Mouse (Mus musculus) spleen, adult 2 months (tissue): ENCODE data around the gene Ptbp3. TPM values are rescaled to one million over a fixed set of nuclear protein-coding genes. Genes with fewer than 3 reads are reported as not detected.

ENCODE experiments used
- DNase-seq, 2 experiments: peaks; one replicate each; pipeline versions ENCODE4 v3.0.0 to v3.0.0-alpha.2; 2012 to 2021; ENCODE audit warnings: low spot score in 2 of 2, low read depth in 1 of 2
- H3K27ac ChIP-seq: fragments of 200-500 bp; 2 replicates; pipeline ENCODE4 v1.5.1; 2012; ENCODE audit warnings: low read length, inconsistent platforms; ENCODE audit not compliant: insufficient read depth
- H3K27me3 ChIP-seq: fragments of 200-500 bp; 2 replicates; pipeline ENCODE4 v1.6.1; 2012; ENCODE audit warnings: mild to moderate bottlenecking, moderate library complexity, low read length, inconsistent platforms; ENCODE audit not compliant: control insufficient read depth, insufficient read depth
- H3K36me3 ChIP-seq: fragments of 200-500 bp; 2 replicates; pipeline ENCODE4 v1.6.1; 2012; ENCODE audit warnings: mild to moderate bottlenecking, low read length, inconsistent platforms; ENCODE audit not compliant: control insufficient read depth, insufficient read depth
- H3K4me1 ChIP-seq: fragments of 200-500 bp; 2 replicates; pipeline ENCODE4 v1.6.1; 2011; ENCODE audit warnings: inconsistent platforms; ENCODE audit not compliant: control insufficient read depth, insufficient read depth, insufficient read length
- H3K4me3 ChIP-seq: fragments of 200-500 bp; 2 replicates; pipeline ENCODE4 v1.5.1; 2011; ENCODE audit warnings: mild to moderate bottlenecking, inconsistent platforms; ENCODE audit not compliant: insufficient read depth, insufficient read length; ENCODE audit errors: extremely low read depth
- CTCF ChIP-seq: fragments of 200-500 bp; IDR thresholded peaks from 2 replicates; pipeline ENCODE4 v1.5.1; 2011; ENCODE audit warnings: mild to moderate bottlenecking, inconsistent platforms; ENCODE audit not compliant: insufficient read depth, insufficient read length, insufficient replicate concordance; ENCODE audit errors: extremely low read depth
- POLR2A ChIP-seq: fragments of 200-500 bp; IDR thresholded peaks from 2 replicates; pipeline ENCODE4 v1.6.1; 2011; ENCODE audit warnings: low read depth, low read length, inconsistent platforms
- WGBS: fragments of 180-500 bp; shearing (Covaris S2); methylation state at CpG from one replicate; pipeline ENCODE4 v1.1.7; 2018; 5-methylcytosine and 5-hydroxymethylcytosine counted together
- polyA plus RNA-seq: library from polyadenylated mRNA; depleted of rRNA; stranded (reverse); fragments of >200 nt; gene quantifications from 2 replicates; pipeline ENCODE4 v1.2.3, GENCODE M21; 2012

The Ptbp3 gene
- polyA plus RNA-seq, 1 experiment, result 49.8 TPM

- H3K4me3 ChIP-seq, result no peak overlapping the region
- H3K36me3 ChIP-seq, result peaks cover 15% of the 10 kb centered on the region
- 69% methylated on average over 2 of the region's 2 CpGs for WGBS
- no peak for DNase-seq
- H3K4me1 ChIP-seq, result no peaks in the 10 kb centered on the region
- TF ChIP-seq POLR2A (no peak), CTCF (no peak)
- no peak overlapping the region for H3K27ac ChIP-seq
- H3K27me3 ChIP-seq, result no peaks in the 10 kb centered on the region
Measured at GRCm38 (mm10) chr4:59507766-59508165, 41.4 kb downstream of the Ptbp3 start.

DNA sequence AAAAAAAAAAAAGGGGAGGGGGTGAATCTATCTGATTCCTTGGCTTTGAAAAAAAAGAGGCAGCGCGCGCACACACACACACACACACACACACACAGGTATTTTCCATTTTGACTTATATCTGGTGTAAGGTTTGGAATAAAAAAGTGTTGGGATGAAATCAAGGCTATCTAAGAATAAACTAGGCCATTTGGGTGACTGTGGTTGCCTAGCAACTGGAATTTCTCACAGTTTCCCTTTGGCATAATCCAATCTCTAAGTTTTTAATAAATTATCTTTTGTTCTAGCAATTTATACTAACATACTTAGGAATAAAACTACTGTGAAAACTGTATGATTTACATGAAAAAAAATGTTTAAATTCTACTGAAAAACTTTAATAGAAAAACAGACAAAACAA, 42.5 kb downstream of the Ptbp3 start:
- Histone ChIP-seq H3K27ac (no peak overlapping the region), H3K4me3 (no peak overlapping the region), H3K4me1 (no peaks in the 10 kb centered on the region), H3K27me3 (no peaks in the 10 kb centered on the region), H3K36me3 (peaks cover 14% of the 10 kb centered on the region)
- WGBS, result 97% methylated on average over 3 of the region's 3 CpGs
- no peak for TF ChIP-seq CTCF
- no peak for TF ChIP-seq POLR2A
- DNase-seq, result no peak

- no peaks in the 10 kb centered on the region for H3K4me1 ChIP-seq
- 92% methylated on average over 3 of the region's 3 CpGs for WGBS
- H3K27me3 ChIP-seq, result no peaks in the 10 kb centered on the region
- no peak overlapping the region for H3K27ac ChIP-seq
- H3K4me3 ChIP-seq, result no peak overlapping the region
- no peak for DNase-seq
- TF ChIP-seq CTCF, result no peak
- TF ChIP-seq POLR2A, result no peak
- H3K36me3 ChIP-seq, result peaks cover 19% of the 10 kb centered on the region
Measured at GRCm38 (mm10) chr4:59505481-59505880, 43.7 kb downstream of the Ptbp3 start.

GRCm38 (mm10) chr4:59491097-59491496, 58.1 kb downstream of the Ptbp3 start:
- Histone ChIP-seq H3K27me3 (no peaks in the 10 kb centered on the region), H3K4me1 (no peaks in the 10 kb centered on the region), H3K36me3 (peaks cover 37% of the 10 kb centered on the region), H3K4me3 (no peak overlapping the region), H3K27ac (no peak overlapping the region)
- TF ChIP-seq POLR2A (no peak), CTCF (no peak)
- 97% methylated on average over 2 of the region's 2 CpGs for WGBS
- no peak for DNase-seq

- no peaks in the 10 kb centered on the region for H3K4me1 ChIP-seq
- DNase-seq, result no peak
- no peak for TF ChIP-seq POLR2A
- TF ChIP-seq CTCF, result no peak
- H3K27ac ChIP-seq, result no peak overlapping the region
- H3K36me3 ChIP-seq, result peaks cover 6% of the 10 kb centered on the region
- no peak overlapping the region for H3K4me3 ChIP-seq
- no peaks in the 10 kb centered on the region for H3K27me3 ChIP-seq
Measured at GRCm38 (mm10) chr4:59471306-59471705, 77.9 kb downstream of the Ptbp3 start.

DNA sequence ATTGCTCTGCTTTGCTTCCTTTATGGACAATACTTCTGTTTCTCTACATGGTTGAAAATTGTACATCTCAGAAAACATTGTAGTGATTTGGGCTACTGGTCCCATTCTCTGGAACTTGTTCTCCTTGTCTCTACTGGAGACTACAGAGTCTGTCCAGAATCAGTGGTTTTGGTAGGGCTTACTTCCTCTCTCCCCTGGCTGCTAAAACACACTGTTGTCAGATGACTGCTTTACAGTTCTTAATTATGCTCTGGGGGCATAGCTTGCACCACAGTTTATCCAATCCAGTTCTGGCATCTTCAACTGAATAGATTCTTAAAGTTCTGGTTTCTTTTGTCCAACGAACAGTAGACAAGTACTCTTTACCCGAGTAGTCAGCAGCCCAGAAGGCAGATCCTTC, 83.7 kb downstream of the Ptbp3 start:
- no peak overlapping the region for H3K27ac ChIP-seq
- 19% methylated on average over 2 of the region's 2 CpGs for WGBS

GRCm38 (mm10) chr4:59464661-59465060, 84.5 kb downstream of the Ptbp3 start:
- H3K4me1 ChIP-seq, result no peaks in the 10 kb centered on the region; the same call in 1 of the 2 replicates
- no peak for DNase-seq
- no peaks in the 10 kb centered on the region for H3K27me3 ChIP-seq
- no peak overlapping the region for H3K27ac ChIP-seq
- H3K4me3 ChIP-seq, result no peak overlapping the region
- H3K36me3 ChIP-seq, result no peaks in the 10 kb centered on the region
- 67% methylated on average over 6 of the region's 6 CpGs for WGBS
- TF ChIP-seq CTCF, result no peak
- TF ChIP-seq POLR2A, result no peak

More for the DNA sequence above, 83.7 kb downstream of the Ptbp3 start:
- Histone ChIP-seq H3K4me3 (no peak overlapping the region), H3K36me3 (no peaks in the 10 kb centered on the region), H3K27me3 (no peaks in the 10 kb centered on the region), H3K4me1 (no peaks in the 10 kb centered on the region; the same call in 1 of the 2 replicates)
- TF ChIP-seq CTCF, result no peak
- TF ChIP-seq POLR2A, result no peak
- DNase-seq, result no peak
